Mouse (Mus musculus): Measurements from ENCODE around the gene Rrp15.

Rrp15 gene

GRCm38 (mm10) chr1:186712802-186713471 lies 36.2 kb downstream of the Rrp15 start:
- no peak for DNase-seq

- peak; percentile 16 for DNase-seq
Measured at GRCm38 (mm10) chr1:186705915-186706248, 43.3 kb downstream of the Rrp15 start, which contains the start of gene Tgfb2. TSS of gene Tgfb2 (minus strand) at chr1:186705989.

- peak; percentile 50 for DNase-seq
Measured at GRCm38 (mm10) chr1:186705203-186705914, 43.8 kb downstream of the Rrp15 start.

GRCm38 (mm10) chr1:186703980-186704701 lies 45.0 kb downstream of the Rrp15 start:
- DNase-seq, result no peak

GRCm38 (mm10) chr1:186703256-186703979 lies 45.7 kb downstream of the Rrp15 start:
- no peak for DNase-seq

GRCm38 (mm10) chr1:186702391-186703255 lies 46.5 kb downstream of the Rrp15 start:
- DNase-seq, result no peak

- no peak for DNase-seq
Measured at GRCm38 (mm10) chr1:186701206-186701905, 47.8 kb downstream of the Rrp15 start.

- DNase-seq, result no peak
Measured at GRCm38 (mm10) chr1:186700496-186700895, 48.7 kb downstream of the Rrp15 start.

GRCm38 (mm10) chr1:186698583-186699338 lies 50.4 kb downstream of the Rrp15 start:
- no peak for DNase-seq

- DNase-seq, result no peak
Measured at GRCm38 (mm10) chr1:186696231-186696630, 52.9 kb downstream of the Rrp15 start.

GRCm38 (mm10) chr1:186695361-186695760 lies 53.8 kb downstream of the Rrp15 start:
- DNase-seq, result no peak

- no peak for DNase-seq
Measured at GRCm38 (mm10) chr1:186692370-186692769, 56.8 kb downstream of the Rrp15 start.

GRCm38 (mm10) chr1:186691708-186692107 lies 57.5 kb downstream of the Rrp15 start:
- no peak for DNase-seq

- DNase-seq, result no peak
Measured at GRCm38 (mm10) chr1:186684041-186684440, 65.1 kb downstream of the Rrp15 start.

GRCm38 (mm10) chr1:186682606-186683005 lies 66.6 kb downstream of the Rrp15 start:
- DNase-seq, result no peak

- DNase-seq, result no peak
Measured at GRCm38 (mm10) chr1:186677614-186678013, 71.5 kb downstream of the Rrp15 start.

GRCm38 (mm10) chr1:186676199-186676598 lies 73.0 kb downstream of the Rrp15 start:
- DNase-seq, result no peak

GRCm38 (mm10) chr1:186675263-186675662 lies 73.9 kb downstream of the Rrp15 start:
- DNase-seq, result no peak

GRCm38 (mm10) chr1:186674621-186675020 lies 74.5 kb downstream of the Rrp15 start:
- no peak for DNase-seq

GRCm38 (mm10) chr1:186673166-186673565 lies 76.0 kb downstream of the Rrp15 start:
- no peak for DNase-seq
